Mouse (Mus musculus) ES-E14 (cell line): ENCODE results near the gene Apbb2. TPM values are rescaled to one million over a fixed set of nuclear protein-coding genes. Genes with fewer than 3 reads are reported as not detected.

Source experiments
- DNase-seq: peaks from one replicate; pipeline ENCODE4 v3.0.0-alpha.2; 2013; ENCODE audit warnings: low read depth, low spot score
- H3K27ac ChIP-seq: 2 replicates; pipeline ENCODE4 v1.5.1; 2012; ENCODE audit warnings: low read depth, mild to moderate bottlenecking, low read length, moderate library complexity, mixed read lengths; ENCODE audit not compliant: poor library complexity, insufficient read depth, severe bottlenecking
- H3K36me3 ChIP-seq: 2 replicates; pipeline ENCODE4 v1.6.1; 2012; ENCODE audit warnings: mild to moderate bottlenecking, low read length, moderate library complexity, mixed read lengths; ENCODE audit not compliant: control insufficient read depth, poor library complexity, insufficient read depth, severe bottlenecking
- H3K4me1 ChIP-seq, 2 experiments: fragments of 150-350 bp in 1 of 2; sonication (generic) in 1 of 2; 2 replicates each; pipeline ENCODE4 v1.6.1; 2012; ENCODE audit warnings: low read length in 2 of 2, mild to moderate bottlenecking in 1 of 2, mixed read lengths in 1 of 2; ENCODE audit not compliant: control insufficient read depth in 2 of 2, insufficient read depth in 2 of 2, poor library complexity in 1 of 2
- H3K4me3 ChIP-seq, 2 experiments: fragments of 150-350 bp in 1 of 2; sonication (generic) in 1 of 2; 2 replicates each; pipeline ENCODE4 v1.5.1; 2012; ENCODE audit warnings: low read length in 2 of 2, low read depth in 1 of 2, mild to moderate bottlenecking in 1 of 2, mixed read lengths in 1 of 2; ENCODE audit not compliant: insufficient read depth in 1 of 2, poor library complexity in 1 of 2, severe bottlenecking in 1 of 2
- H3K9ac ChIP-seq: 2 replicates; pipeline ENCODE4 v1.6.1; 2012; ENCODE audit warnings: low read depth, mild to moderate bottlenecking, low read length, mixed read lengths; ENCODE audit not compliant: poor library complexity, insufficient read depth, severe bottlenecking
- H3K9me3 ChIP-seq: fragments of 150-350 bp; sonication (generic); 2 replicates; pipeline ENCODE4 v1.6.1; 2012; ENCODE audit warnings: low read depth, mild to moderate bottlenecking, low read length; ENCODE audit not compliant: control insufficient read depth, insufficient read depth
- CHD2 ChIP-seq: IDR thresholded peaks from 2 replicates; pipeline ENCODE4 v1.6.1; 2014; ENCODE audit warnings: mild to moderate bottlenecking, low read depth, low read length, inconsistent platforms
- HCFC1 ChIP-seq: IDR thresholded peaks from 2 replicates; pipeline ENCODE4 v1.6.1; 2012; ENCODE audit warnings: low read length, inconsistent platforms, borderline replicate concordance; ENCODE audit not compliant: insufficient read depth
- MAFK ChIP-seq: IDR thresholded peaks from 2 replicates; pipeline ENCODE4 v1.6.1; 2014; ENCODE audit warnings: mild to moderate bottlenecking, low read depth, low read length, inconsistent platforms; ENCODE audit not compliant: insufficient read depth
- ZC3H11A ChIP-seq: IDR thresholded peaks from 2 replicates; pipeline ENCODE4 v1.6.1; 2012; ENCODE audit warnings: low read depth, mild to moderate bottlenecking, inconsistent platforms, low read length, borderline replicate concordance
- ZNF384 ChIP-seq: IDR thresholded peaks from 2 replicates; pipeline ENCODE4 v1.6.1; 2012; ENCODE audit warnings: low read depth, low read length, inconsistent platforms
- in situ Hi-C, 2 experiments: fragments of 600-800 bp; cut with MboI; formaldehyde crosslinking; loops; one replicate each; pipeline ENCODE4 v1.15.1; 2025; ENCODE audit warnings: low sequenced_read_pairs in 2 of 2, inconsistent platforms in 1 of 2; ENCODE audit not compliant: unreplicated experiment in 2 of 2
- total RNA-seq: library from RNA; depleted of rRNA; stranded (reverse); fragments of 300-350 nt; gene quantifications from 2 replicates; pipeline ENCODE4 v1.2.3, GENCODE M21; 2012

Gene Apbb2
- total RNA-seq, 1 experiment = 15.3 TPM

DNA sequence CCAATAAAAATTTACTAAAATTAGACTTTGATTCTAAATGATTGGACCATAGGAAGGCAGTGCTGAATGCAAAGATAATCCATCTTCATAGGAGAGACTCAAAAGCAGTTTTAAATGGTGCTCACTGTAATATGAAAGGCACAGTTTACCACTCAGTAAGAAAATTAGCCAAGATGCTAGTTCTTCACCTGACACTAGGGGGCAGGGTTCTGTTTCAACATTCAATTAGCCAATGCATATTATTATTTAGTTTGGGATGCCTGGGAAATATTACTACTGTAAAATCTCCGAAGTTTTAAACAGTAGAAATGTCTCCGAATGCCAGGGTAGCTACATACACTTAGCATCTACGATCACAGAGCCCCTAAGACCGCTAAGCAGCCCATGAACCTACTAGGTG is 194.7 kb downstream of the Apbb2 start:
- Histone ChIP-seq H3K9ac (no peak overlapping the region), H3K4me3 (no peak overlapping the region), H3K9me3 (no peaks in the 10 kb centered on the region), H3K36me3 (no peaks in the 10 kb centered on the region), H3K4me1 (no peaks in the 10 kb centered on the region), H3K27ac (no peak overlapping the region)
- in situ Hi-C loops = no loop called here
- TF ChIP-seq MAFK (no peak), ZC3H11A (no peak), ZNF384 (no peak), HCFC1 (no peak), CHD2 (no peak)
- no peak for DNase-seq

DNA sequence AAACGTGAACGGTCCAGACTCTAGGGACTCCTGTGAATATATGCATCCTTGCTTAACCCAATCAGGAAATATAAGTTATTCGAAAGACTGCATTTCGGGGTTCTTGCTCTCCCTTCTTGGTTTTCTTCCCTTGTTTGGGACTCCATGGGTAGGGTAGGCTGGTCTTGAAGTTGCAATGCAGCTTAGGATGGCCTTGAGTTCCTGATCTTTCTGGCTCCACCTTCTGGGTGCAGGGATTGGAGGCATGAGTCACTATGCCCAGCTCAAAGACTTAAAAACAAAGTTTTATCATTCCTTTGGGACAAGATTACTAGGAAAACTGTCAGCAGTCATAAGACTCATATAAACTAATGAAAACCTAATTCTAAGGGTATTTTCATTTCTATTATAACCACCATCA is 195.1 kb downstream of the Apbb2 start:
- Histone ChIP-seq H3K9me3 (no peaks in the 10 kb centered on the region), H3K36me3 (no peaks in the 10 kb centered on the region)
- in situ Hi-C loops = no loop called here

DNA sequence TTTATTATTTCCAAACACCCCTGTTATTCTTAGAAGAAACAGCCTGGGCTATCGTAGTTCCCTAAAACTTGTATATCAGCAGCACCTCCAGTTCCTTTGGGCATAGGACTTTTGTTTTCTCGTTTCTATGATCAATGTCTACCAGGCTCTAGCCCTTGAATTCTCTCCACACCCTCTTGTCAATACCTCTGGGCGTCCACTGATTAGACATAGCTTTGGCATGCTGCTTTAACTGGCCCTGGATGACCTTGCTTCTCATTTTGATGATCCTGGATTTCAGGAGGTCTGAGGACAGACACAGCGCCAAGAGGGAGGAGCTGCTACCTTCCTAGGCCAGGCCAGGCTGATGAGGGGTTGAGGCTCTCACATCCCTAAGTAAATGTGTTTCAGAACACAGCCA is 196.6 kb downstream of the Apbb2 start:
- TF ChIP-seq ZNF384 (no peak), MAFK (no peak), ZC3H11A (no peak), CHD2 (no peak), HCFC1 (no peak)
- no peaks in the 10 kb centered on the region for H3K36me3 ChIP-seq
- H3K9ac ChIP-seq = no peak overlapping the region
- no peak overlapping the region for H3K4me3 ChIP-seq
- H3K27ac ChIP-seq = no peak overlapping the region
- H3K4me1 ChIP-seq = no peaks in the 10 kb centered on the region
- in situ Hi-C loops = no loop called here
- DNase-seq = no peak
- no peaks in the 10 kb centered on the region for H3K9me3 ChIP-seq

More for the DNA sequence above, 195.1 kb downstream of the Apbb2 start:
- Histone ChIP-seq H3K27ac (no peak overlapping the region), H3K4me3 (no peak overlapping the region), H3K4me1 (no peaks in the 10 kb centered on the region), H3K9ac (no peak overlapping the region)
- DNase-seq = no peak
- no peak for TF ChIP-seq HCFC1
- no peak for TF ChIP-seq ZNF384
- no peak for TF ChIP-seq CHD2
- TF ChIP-seq ZC3H11A = no peak

- no peaks in the 10 kb centered on the region for H3K36me3 ChIP-seq
- no peaks in the 10 kb centered on the region for H3K4me1 ChIP-seq
- H3K4me3 ChIP-seq = no peak overlapping the region
- H3K27ac ChIP-seq = no peak overlapping the region
- TF ChIP-seq ZNF384 = no peak
- H3K9me3 ChIP-seq = no peaks in the 10 kb centered on the region
- H3K9ac ChIP-seq = no peak overlapping the region
- in situ Hi-C loops = no loop called here
- DNase-seq = no peak
Measured at GRCm38 (mm10) chr5:66421230-66421629, 197.4 kb downstream of the Apbb2 start.

- Histone ChIP-seq H3K9me3 (no peaks in the 10 kb centered on the region), H3K4me3 (no peak overlapping the region), H3K4me1 (peaks cover 0 to 2% of the 10 kb centered on the region in 2 experiments; a peak in 1 of 4 replicates), H3K9ac (no peak overlapping the region), H3K36me3 (no peaks in the 10 kb centered on the region), H3K27ac (no peak overlapping the region)
- in situ Hi-C loops = no loop called here
- no peak for TF ChIP-seq HCFC1
- no peak for TF ChIP-seq MAFK
- no peak for DNase-seq
Measured at GRCm38 (mm10) chr5:66420011-66420410, 198.6 kb downstream of the Apbb2 start.
